Mouse (Mus musculus) hindbrain, embryonic 11.5 days (tissue): ENCODE measurements around the gene Gm11213. TPM values are rescaled to one million over a fixed set of nuclear protein-coding genes. Genes with fewer than 3 reads are reported as not detected.

ENCODE experiments used
- ATAC-seq: fragments of 200-750 bp; cut with Nextera tagmentation; 2 replicates; pipeline ENCODE4 v1.8.0; 2017; ENCODE audit warnings: mild to moderate bottlenecking, moderate TSS enrichment, moderate library complexity; ENCODE audit not compliant: low FRiP score
- DNase-seq: peaks from one replicate; pipeline ENCODE4 v3.0.0-alpha.2; 2015; ENCODE audit warnings: low spot score
- H3K27ac ChIP-seq: fragments of 300-500 bp; sonication (generic); 2 replicates; pipeline ENCODE4 v1.5.1; 2014; ENCODE audit warnings: mild to moderate bottlenecking, low read depth, low read length
- H3K27me3 ChIP-seq: fragments of 300-500 bp; sonication (generic); 2 replicates; pipeline ENCODE4 v1.6.1; 2014; ENCODE audit warnings: mild to moderate bottlenecking, low read length, moderate library complexity, mixed read lengths; ENCODE audit not compliant: control insufficient read depth, insufficient read depth
- H3K36me3 ChIP-seq: fragments of 300-500 bp; sonication (generic); 2 replicates; pipeline ENCODE4 v1.6.1; 2014; ENCODE audit warnings: mild to moderate bottlenecking, low read length, moderate library complexity, mixed read lengths; ENCODE audit not compliant: control insufficient read depth, insufficient read depth
- H3K4me1 ChIP-seq: fragments of 300-500 bp; sonication (generic); replicated peaks from 2 replicates; pipeline ENCODE4 v1.6.1; 2014; ENCODE audit warnings: low read length, mixed read lengths; ENCODE audit not compliant: control insufficient read depth, insufficient read depth
- H3K4me2 ChIP-seq: fragments of 300-500 bp; sonication (generic); replicated peaks from 2 replicates; pipeline ENCODE4 v1.6.1; 2014; ENCODE audit warnings: mild to moderate bottlenecking, low read depth, low read length
- H3K4me3 ChIP-seq: fragments of 300-500 bp; sonication (generic); 2 replicates; pipeline ENCODE4 v1.5.1; 2014; ENCODE audit warnings: low read depth, low read length
- H3K9ac ChIP-seq: fragments of 300-500 bp; sonication (generic); 2 replicates; pipeline ENCODE4 v1.6.1; 2014; ENCODE audit warnings: low read depth, low read length
- H3K9me3 ChIP-seq: fragments of 300-500 bp; sonication (generic); 2 replicates; pipeline ENCODE4 v1.6.1; 2016; ENCODE audit warnings: low read length; ENCODE audit not compliant: control insufficient read depth
- WGBS: fragments of 180-500 bp; shearing (Covaris S2); extraction: QIAGEN DNeasy Blood & Tissue Kit; methylation state at CpG from one replicate; pipeline ENCODE4 v1.1.7; 2014; 5-methylcytosine and 5-hydroxymethylcytosine counted together
- polyA plus RNA-seq: library from polyadenylated mRNA; unstranded; fragments of >200 nt; fragmentation: Nextera tagmentation; extraction: Ambion mirVana; gene quantifications from 2 replicates; pipeline ENCODE4 v1.2.1, GENCODE M21; 2014

The Gm11213 gene
- polyA plus RNA-seq, 1 experiment from 2014 or later: not detected

DNA sequence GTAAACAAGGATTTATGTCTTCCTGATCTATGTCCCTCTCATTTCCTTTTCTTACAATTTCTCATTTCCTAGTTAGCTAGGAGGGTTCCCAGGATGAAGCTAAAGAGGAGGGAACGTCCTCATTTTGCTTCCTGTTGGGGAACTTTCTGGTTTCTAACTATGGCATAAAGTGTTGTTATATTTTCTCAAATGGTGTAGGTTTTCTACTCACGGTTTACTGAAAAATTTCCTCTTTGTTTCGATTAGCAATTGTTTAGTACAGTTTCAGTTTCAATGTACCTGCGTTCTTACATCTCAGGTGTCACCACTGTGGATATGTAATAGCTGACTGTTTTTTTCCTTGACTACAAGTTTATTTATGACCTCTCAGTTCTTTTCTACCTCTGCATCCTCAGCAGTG is 14.5 kb downstream of the Gm11213 start:
- DNase-seq: no peak
- Histone ChIP-seq H3K9me3 (no peaks in the 10 kb centered on the region), H3K4me2 (no peak overlapping the region), H3K36me3 (no peaks in the 10 kb centered on the region), H3K4me3 (no peak overlapping the region), H3K27ac (no peak overlapping the region), H3K9ac (no peak overlapping the region), H3K27me3 (no peaks in the 10 kb centered on the region), H3K4me1 (no peaks in the 10 kb centered on the region)
- ATAC-seq: no peak
- 91% methylated on average over 4 of the region's 4 CpGs for WGBS

DNA sequence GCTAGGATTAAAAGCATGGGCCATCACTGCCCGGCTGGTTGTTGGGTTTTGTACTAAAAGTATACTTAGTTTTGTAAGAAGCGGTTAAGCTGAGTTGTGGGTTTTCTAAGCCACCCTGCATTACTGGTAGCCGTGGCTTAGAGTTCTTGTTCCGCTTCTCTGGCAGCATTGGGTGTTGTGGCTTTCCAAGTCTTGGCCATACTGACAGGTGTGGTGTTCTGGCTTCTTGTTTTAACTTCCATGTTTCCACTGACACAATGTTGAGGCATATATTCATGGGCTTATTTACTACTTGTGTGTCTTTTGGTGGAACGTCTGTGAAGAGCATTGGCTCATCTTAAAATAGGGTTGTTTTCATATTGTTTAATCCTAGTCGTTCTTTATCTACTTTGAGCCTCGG is 15.1 kb downstream of the Gm11213 start:
- ATAC-seq: no peak
- Histone ChIP-seq H3K36me3 (no peaks in the 10 kb centered on the region), H3K4me1 (no peaks in the 10 kb centered on the region), H3K27ac (no peak overlapping the region), H3K4me2 (no peak overlapping the region), H3K4me3 (no peak overlapping the region), H3K27me3 (no peaks in the 10 kb centered on the region), H3K9ac (no peak overlapping the region), H3K9me3 (no peaks in the 10 kb centered on the region)
- no peak for DNase-seq
- 92% methylated on average over 7 of the region's 7 CpGs for WGBS

DNA sequence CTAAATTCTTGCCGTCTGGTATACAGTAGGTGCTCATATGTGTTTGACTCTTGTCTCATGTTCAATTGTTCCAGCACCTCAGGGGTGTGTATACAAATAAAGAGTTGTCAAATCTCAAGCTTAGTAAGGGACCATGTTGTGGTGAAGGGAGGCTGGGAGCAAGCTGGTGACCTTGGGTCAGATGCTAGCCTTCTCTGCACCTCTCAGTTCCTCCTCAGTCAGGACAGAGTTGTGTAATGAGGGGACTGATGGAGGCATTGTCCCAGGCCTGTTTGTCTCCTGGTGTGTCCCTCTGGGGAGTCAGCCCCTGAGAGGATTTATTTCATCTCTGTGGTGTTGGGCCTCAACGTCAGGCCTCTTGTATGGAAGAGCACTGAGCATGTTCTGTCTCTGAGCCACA is 18.8 kb downstream of the Gm11213 start:
- Histone ChIP-seq H3K4me3 (no peak overlapping the region), H3K4me2 (no peak overlapping the region), H3K4me1 (no peaks in the 10 kb centered on the region), H3K27me3 (no peaks in the 10 kb centered on the region), H3K27ac (no peak overlapping the region), H3K9ac (no peak overlapping the region), H3K36me3 (no peaks in the 10 kb centered on the region), H3K9me3 (no peaks in the 10 kb centered on the region)
- WGBS: 75% methylated on average over 2 of the region's 2 CpGs
- DNase-seq: no peak
- no peak for ATAC-seq

DNA sequence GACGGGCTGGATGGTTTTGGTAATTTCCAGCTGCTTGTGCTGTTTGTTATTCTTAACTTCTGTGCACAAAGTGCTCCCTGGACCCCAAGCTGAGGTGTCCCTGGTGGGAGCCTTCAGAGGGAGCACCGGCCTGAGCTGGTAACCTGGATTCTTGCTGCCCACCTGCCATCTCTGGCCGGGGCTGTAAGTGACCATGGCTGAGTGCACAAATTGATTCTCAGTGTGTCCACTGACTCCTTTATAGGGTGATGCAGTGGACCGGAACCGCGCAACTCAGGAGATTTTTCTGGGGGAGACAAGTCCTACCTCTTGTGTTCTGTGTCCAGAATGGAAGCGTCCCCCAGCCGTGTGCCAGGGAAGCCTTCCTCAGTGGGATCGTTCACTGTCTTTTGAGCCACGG is 19.8 kb downstream of the Gm11213 start:
- Histone ChIP-seq H3K9ac (no peak overlapping the region), H3K27me3 (no peaks in the 10 kb centered on the region), H3K4me3 (no peak overlapping the region), H3K4me2 (no peak overlapping the region), H3K4me1 (0 out of 2 replicates have a peak, but pooled peaks cover 1% of the 10 kb centered on the region), H3K9me3 (no peaks in the 10 kb centered on the region), H3K36me3 (no peaks in the 10 kb centered on the region), H3K27ac (no peak overlapping the region)
- ATAC-seq: no peak
- DNase-seq: no peak
- 77% methylated on average over 10 of the region's 10 CpGs for WGBS

DNA sequence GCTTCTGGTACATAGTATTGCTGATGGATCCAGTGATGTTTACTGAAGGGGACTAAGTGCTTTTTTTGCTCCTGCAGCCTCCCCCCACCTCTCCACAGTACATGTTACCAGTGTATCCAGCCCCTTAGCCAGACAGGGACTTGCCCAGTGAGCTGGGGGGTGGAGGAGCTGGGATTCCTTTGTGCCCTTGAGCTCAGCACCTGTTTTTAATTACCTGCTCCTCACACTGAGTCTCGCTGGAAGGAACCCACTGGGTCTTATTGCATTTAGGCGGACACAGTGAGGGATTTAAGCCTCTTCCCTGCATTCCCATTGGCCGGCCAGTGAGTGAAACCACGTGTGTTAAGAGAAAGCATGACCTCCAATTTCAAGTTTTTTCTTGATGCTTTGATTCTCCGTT is 22.5 kb downstream of the Gm11213 start:
- H3K27ac ChIP-seq: no peak overlapping the region

DNA sequence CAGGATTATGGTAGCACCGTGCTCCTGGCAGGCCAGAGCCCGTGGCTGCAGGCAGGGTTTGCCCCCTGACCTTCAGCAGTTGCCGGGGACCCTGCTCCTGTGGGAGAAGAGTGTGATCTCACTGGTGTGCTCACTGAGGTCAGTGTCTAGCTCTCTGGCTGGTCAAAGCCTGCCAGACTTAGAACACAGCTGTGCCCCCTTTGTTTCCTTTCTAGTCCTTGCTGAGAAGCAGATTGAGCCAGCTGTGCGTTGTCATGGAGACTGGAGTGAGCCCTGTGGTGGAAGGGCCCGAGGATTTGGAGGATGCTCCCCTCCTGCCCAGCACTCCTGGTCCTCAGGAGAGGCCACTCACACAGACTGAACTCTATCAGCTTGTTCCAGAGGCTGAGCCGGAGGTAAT is 25.0 kb downstream of the Gm11213 start:
- Histone ChIP-seq H3K36me3 (no peaks in the 10 kb centered on the region), H3K4me3 (no peak overlapping the region), H3K27ac (no peak overlapping the region), H3K4me1 (0 out of 2 replicates have a peak, but pooled peaks cover 3% of the 10 kb centered on the region), H3K9ac (no peak overlapping the region), H3K27me3 (no peaks in the 10 kb centered on the region), H3K4me2 (no peak overlapping the region), H3K9me3 (no peaks in the 10 kb centered on the region)
- DNase-seq (peak; percentile 73), ATAC-seq (peak; percentile 80)
- 23% methylated on average over 6 of the region's 6 CpGs for WGBS

More for the DNA sequence above, 22.5 kb downstream of the Gm11213 start:
- DNase-seq: peak; percentile 28
- no peak for ATAC-seq
- Histone ChIP-seq H3K4me1 (0 out of 2 replicates have a peak, but pooled peaks cover 3% of the 10 kb centered on the region), H3K9me3 (no peaks in the 10 kb centered on the region), H3K9ac (no peak overlapping the region), H3K4me3 (no peak overlapping the region), H3K4me2 (no peak overlapping the region), H3K36me3 (no peaks in the 10 kb centered on the region), H3K27me3 (no peaks in the 10 kb centered on the region)
- 58% methylated on average over 5 of the region's 5 CpGs for WGBS

DNA sequence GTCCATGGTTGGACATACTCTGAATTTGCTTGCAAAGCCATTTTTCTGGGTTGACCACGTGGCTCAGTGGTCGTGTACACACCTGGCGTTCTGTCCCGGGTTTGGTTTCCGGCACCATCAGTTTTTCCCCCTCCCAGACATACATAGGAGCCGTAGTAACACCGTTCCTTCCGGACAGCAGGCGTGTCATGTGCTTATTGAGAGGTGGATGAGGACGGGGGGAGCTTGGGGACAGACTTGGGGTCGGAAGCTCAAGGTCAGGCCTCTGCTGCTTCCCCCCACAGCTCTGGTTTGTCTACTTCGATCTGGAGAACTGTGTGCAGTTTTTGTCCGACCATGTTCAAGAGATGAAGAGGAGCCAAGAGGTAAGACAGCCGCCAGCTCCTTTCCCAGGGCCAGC is 25.4 kb downstream of the Gm11213 start:
- Histone ChIP-seq H3K9ac (no peak overlapping the region), H3K27ac (no peak overlapping the region), H3K9me3 (no peaks in the 10 kb centered on the region), H3K4me1 (0 out of 2 replicates have a peak, but pooled peaks cover 3% of the 10 kb centered on the region), H3K4me2 (no peak overlapping the region), H3K36me3 (no peaks in the 10 kb centered on the region), H3K27me3 (no peaks in the 10 kb centered on the region), H3K4me3 (no peak overlapping the region)
- ATAC-seq: peak; percentile 29
- WGBS: 90% methylated on average over 14 of the region's 14 CpGs
- no peak for DNase-seq

DNA sequence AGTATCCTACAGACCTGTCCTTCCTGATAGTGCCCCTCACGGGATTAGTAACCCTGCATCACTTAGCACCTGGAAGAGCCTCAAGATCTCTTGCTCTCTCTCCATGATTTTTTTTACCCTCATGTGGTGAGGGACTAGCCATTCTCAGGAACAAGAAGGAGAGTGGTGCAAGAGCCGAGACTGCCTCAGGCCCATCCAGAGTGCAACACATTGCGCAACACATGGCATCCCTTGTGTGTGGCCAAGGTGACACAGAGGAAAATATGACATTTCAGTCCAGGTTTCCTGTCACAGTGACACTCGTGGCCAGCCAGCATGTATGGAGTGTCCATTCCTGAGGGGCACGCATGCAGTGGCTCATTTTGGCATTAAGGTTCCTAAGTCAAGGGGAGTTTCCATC is 32.4 kb downstream of the Gm11213 start:
- Histone ChIP-seq H3K4me1 (peaks cover 3% of the 10 kb centered on the region), H3K4me2 (no peak overlapping the region), H3K4me3 (no peak overlapping the region), H3K9ac (no peak overlapping the region), H3K36me3 (no peaks in the 10 kb centered on the region), H3K27me3 (no peaks in the 10 kb centered on the region), H3K27ac (no peak overlapping the region), H3K9me3 (no peaks in the 10 kb centered on the region)
- 93% methylated on average over 5 of the region's 5 CpGs for WGBS
- ATAC-seq: no peak
- DNase-seq: no peak

DNA sequence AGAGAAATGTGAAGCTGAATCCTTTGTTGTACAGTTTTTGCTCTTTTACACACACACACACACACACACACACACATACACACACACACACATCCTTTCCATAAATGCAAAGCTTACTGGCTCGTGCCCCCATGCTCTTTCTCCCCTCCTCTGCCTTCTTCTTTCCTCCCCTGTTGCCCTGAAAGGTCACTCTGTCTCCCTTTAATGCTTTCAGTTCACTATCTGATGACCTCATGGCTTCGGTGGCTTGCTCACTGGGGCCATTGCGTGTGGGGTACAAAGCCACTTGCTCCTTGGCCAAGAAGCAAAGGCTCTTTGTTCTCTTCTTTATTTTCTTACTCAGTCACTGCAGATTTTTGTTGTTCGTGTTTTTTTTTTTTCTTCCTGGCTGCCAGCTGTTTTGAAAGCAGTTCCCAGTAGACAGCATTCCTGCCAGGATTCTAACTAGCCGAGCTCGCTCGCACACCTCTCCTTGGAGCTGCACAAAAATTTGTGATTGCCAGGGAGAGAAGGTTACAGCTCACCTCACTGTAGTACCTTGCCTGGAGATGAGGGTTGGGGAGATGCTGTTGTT is 34.8 kb downstream of the Gm11213 start:
- Histone ChIP-seq H3K4me3 (no peak overlapping the region), H3K36me3 (no peaks in the 10 kb centered on the region), H3K9me3 (no peaks in the 10 kb centered on the region), H3K4me2 (no peak overlapping the region), H3K4me1 (peaks cover 3% of the 10 kb centered on the region), H3K9ac (no peak overlapping the region), H3K27me3 (no peaks in the 10 kb centered on the region), H3K27ac (no peak overlapping the region)
- no peak for DNase-seq
- WGBS: 22% methylated on average over 7 of the region's 7 CpGs
- ATAC-seq: no peak
